Mouse (Mus musculus) 416B (cell line): Measurements from ENCODE around the gene Rabgap1.
"Not testable (repeated sequence)": the region's sequence is repeated elsewhere in the genome, so short reads cannot be mapped to it uniquely, and the experiment has no call there.

Source experiments
- DNase-seq: peaks from one replicate; pipeline ENCODE4 v3.0.0; 2011; ENCODE audit warnings: low read depth

The Rabgap1 gene

GRCm38 (mm10) chr2:37442611-37443591, at the start of gene Rabgap1, which contains the start of the genes Zbtb26 and Zbtb6:
TSS of gene Rabgap1 (plus strand) at chr2:37443279.
TSS of gene Zbtb26 (minus strand) at chr2:37443135.
TSS of gene Zbtb6 (minus strand) at chr2:37443171.
- peak; percentile 96 for DNase-seq

DNA sequence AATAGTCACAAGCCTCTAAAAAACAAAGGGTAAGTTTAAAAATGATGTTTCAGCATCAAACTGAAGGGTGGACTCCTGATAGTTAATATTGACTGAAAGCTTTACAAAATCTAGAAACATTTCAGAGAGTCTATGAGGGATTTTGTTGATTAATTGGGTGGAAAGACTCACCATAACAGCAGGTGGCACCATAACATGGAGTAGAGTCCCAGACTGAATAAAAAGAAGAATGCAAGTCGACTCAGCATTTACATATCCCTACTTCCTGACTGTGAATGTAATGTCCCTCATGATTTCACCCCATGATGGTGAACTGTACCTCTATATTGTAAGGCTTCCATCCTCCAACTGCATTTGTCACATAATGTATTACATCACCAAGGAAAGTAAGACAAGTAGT, 47.5 kb upstream of the Rabgap1 start:
- peak; percentile 57 for DNase-seq

DNA sequence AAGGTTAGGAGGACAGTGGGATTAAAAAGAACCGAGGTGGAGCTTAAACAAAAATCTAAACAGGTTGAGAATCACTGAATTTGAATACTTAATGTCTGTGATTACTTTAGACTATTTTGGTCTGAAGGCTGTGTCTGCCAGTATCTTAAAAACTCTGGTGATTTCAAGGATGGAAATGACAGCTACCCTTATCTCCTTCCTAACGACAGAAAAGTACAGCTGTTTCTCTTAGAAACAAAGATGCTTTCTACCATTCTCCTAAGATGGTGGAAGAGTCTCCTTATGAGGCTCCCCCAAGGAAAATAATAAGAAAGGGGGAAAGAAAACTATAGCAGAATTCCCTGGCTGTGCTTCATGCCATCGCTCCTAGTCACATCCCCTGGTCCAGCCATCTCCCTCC, 21.2 kb upstream of the Rabgap1 start:
- no peak for DNase-seq

DNA sequence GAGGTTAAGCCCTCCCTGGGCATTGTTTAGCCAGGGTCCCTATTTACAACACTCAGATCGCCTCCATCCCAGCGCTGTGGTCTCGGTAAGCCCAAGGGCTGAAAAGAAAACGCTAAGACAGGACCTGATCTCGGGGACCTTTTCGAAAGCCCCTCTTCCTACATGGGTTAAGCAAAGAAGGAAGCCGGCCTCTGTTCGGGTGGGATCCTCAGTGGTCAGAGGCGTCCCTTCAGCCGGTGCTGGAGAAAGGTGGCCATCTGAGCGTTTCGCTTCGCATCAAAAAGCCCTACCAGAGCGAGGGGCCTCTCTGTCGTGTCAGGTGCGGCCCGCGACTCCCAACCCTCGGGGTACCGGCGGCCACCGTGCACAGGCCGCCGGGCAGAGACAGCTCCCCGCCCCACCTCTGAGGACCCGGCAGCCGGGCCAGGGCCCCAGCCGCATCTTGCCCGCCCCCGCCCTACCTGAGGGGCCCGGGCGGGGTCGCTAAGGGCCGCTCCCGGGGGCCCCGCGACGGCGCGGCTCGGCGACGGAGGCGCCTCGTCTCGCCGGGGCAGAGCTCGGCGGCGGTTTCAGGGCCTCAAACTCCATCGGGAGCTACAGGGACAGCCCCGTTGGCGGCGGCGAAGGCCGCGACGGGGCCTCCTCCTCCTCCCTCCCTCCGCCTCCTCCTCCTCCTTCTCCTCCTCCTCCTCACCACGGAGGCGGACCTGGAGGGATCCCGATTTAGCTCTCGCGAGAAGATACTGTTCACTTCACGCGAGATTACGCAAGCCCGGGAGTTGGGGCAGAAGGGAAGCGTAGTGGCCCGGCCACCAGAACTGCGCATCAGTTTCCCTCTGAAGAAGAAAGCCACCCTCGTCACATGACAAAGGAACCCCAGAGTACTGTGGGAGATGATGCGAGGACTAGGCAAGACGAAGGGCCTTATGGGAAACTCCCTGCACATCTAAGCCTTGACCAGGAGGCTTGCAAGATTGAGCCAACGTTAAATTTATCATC, 20.5 kb upstream of the Rabgap1 start, which contains the start of gene Rc3h2:
Rc3h2 (minus strand) TSS at position 598 of the 999 bp plus-strand sequence.
- DNase-seq, result peak; percentile 99

DNA sequence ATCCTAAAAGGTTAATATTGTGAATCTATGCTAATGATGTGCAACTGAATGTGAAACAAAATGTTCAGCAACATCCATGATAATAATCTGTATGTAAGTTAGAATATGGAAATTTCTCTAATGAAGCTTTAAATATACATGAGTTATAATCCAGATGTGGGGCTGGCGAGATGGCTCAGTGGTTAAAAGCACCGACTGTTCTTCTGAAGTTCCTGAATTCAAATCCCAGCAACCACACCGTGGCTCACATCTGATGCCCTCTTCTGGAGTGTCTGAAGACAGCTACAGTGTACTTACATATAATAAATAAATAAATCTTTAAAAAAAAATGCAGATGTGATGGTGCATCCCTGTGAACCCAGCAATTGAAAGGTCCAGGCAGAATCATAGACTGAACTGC, 19.4 kb upstream of the Rabgap1 start:
- DNase-seq, result peak; percentile 69

DNA sequence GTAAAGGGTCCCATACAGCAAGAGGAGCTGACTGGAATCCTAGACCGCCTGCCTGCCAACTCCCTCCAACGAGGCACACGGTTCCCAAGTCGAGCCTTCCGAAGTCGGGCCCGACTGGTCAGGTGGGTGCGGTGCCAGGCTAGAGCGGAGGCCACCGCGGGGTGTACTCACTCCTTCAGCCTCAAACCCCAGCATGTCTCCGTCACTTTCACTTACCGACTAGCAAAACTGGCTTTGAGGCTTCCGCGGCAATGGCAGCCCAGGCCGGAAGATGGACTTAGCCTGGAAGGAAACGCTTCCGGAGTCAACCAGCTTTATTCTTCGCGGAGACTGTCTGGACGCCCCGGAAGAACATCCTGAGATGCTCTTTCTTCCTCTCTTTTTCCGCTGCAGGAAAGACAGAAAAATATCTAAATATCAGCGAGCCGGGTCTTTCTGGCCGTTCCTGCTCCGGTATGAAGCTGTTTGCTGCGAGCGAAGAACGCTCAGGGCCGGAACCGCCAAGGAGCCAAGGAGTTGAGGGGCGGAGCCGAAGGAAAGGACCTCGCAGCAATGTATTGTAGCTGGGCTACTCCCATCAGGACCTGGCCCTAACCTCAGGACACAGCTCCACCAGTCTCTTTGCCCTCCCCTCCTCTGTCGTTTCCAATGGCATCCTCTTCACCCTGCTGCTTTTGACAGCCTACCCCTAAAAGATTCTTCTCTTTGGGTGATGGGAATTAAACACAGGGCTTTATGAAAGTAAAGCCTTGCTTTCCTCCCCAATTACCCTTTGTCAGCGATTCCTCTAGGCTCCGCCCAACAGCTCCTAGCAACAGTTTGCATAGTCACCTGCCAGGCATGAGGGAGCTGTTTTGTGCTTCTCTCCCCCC, 12.2 kb upstream of the Rabgap1 start:
- DNase-seq, result peak; percentile 91

- DNase-seq, result peak; percentile 66
Observed at GRCm38 (mm10) chr2:37431609-37432008, 11.5 kb upstream of the Rabgap1 start.

GRCm38 (mm10) chr2:37451667-37452375, 8.7 kb downstream of the Rabgap1 start:
- DNase-seq, result peak; percentile 93

DNA sequence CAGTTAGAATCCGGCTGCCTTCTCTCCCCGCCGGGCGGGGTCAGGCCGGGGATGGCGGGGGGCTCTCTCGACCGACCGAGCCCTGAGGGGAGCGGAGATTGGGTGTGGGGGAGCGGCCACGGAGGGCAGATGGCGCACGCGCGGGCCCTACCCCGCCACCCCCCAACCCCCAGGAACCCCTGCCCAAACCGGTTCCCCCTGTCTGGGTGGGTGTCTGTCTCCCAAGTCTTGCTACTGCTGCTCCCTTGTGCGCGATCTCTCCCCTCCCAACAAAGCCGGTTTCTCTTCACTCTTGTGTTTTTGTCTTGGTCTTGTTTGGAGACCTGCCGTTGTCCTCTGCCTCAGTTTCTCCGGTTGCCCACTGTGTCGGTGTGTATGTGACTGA, 9.3 kb downstream of the Rabgap1 start:
- DNase-seq, result no peak

GRCm38 (mm10) chr2:37460707-37461106, 17.6 kb downstream of the Rabgap1 start:
- DNase-seq, result no peak

GRCm38 (mm10) chr2:37466266-37466665, 23.2 kb downstream of the Rabgap1 start:
- no peak for DNase-seq

- DNase-seq, result no peak
Observed at GRCm38 (mm10) chr2:37479559-37479958, 36.5 kb downstream of the Rabgap1 start.

GRCm38 (mm10) chr2:37480039-37480438, 37.0 kb downstream of the Rabgap1 start:
- no peak for DNase-seq

GRCm38 (mm10) chr2:37484165-37484564, 41.1 kb downstream of the Rabgap1 start:
- DNase-seq, result no peak

DNA sequence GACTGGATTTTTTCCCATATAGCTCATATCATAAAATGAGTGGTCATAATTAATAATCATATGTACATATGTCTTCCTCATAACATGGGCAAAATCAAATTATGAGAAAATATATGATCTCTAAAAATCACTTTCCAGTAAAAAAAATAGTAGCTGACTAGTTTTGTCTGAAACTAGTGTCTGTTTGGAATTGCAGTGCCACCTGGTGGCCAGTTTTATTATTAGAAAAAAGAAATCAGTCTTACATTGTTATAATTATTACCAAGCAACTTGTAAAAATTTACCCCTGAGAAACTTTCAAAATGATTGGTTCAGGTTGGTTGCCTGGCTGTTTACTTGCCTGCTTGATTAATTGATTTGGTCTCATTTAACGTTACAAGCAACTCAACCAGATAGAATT, 42.3 kb downstream of the Rabgap1 start:
- DNase-seq, result peak; percentile 74

DNA sequence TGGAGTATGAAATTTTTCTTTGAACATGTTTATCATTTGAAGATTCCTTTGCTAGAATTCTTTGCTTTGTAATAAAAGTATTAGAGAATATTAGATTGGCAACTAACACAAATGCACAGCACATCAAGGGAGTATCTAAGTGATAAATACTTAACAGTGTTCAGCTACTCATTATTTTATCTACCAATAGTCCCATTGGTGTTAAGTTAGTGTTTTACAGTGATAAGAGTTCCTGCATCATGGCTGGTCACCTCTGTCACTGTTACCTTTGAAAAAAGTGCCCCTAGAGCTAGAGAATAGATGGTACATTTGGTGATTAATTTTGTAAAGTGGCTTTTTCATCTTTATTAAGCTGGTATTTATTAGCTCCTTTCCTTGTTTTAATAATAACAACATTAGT, 43.3 kb downstream of the Rabgap1 start:
- DNase-seq, result no peak

DNA sequence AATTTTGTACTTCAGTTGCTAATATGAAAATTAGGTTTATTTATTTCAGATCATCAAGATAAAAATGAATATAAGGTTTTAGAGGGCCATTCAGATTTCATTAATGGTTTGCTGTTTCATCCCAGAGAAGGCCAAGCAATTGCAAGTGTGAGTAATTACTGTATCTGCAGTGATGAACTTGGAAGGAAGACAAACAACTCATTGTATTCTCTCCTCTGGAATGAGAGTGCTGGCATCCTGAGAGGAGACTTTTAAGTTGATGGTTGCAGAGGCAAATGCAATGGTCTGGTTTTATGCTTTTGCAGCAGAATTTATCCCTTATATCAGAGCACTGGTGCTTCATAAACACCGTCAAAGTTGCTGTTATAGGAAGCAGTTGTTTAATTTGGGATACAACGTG, 45.9 kb downstream of the Rabgap1 start:
- DNase-seq, result no peak

- DNase-seq, result no peak
Observed at GRCm38 (mm10) chr2:37497321-37497720, 54.2 kb downstream of the Rabgap1 start.

DNA sequence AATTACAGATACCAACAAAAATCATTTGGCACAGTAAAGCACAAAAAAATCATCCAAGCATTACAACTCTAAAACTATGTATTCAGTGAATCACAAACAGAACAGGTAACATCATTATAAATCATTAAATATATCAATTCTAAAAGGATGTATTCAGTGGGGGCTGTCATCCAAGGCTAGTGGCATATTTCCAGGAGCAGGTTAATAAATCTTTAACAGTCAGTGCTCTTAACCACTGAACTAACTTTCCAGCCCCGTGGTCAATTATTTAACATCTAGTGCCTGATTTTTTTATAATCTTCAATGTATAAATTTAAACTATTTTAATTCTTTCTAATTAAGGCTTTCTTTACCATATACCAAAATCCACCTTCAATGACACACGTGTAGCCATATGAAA, 62.8 kb downstream of the Rabgap1 start:
- DNase-seq, result not testable (repeated sequence)

- no peak for DNase-seq
Observed at GRCm38 (mm10) chr2:37511134-37511901, 68.2 kb downstream of the Rabgap1 start.
